Mouse (Mus musculus) layer of hippocampus, adult 2 months (tissue): ENCODE data around the gene Ndufa4l2. TPM values are rescaled to one million over a fixed set of nuclear protein-coding genes. Genes with fewer than 3 reads are reported as not detected.

ENCODE experiments used
- DNase-seq, 2 experiments: peaks; one replicate each; pipeline ENCODE4 v3.0.0; 2022; ENCODE audit warnings: low spot score in 2 of 2
- H3K27ac ChIP-seq: fragments of 200-600 bp; 2 replicates; pipeline ENCODE4 v1.8.1; 2022
- H3K4me3 ChIP-seq: fragments of 200-600 bp; 2 replicates; pipeline ENCODE4 v1.8.1; 2022; ENCODE audit warnings: mild to moderate bottlenecking
- CTCF ChIP-seq: fragments of 200-600 bp; conservative IDR thresholded peaks from 2 replicates; pipeline ENCODE4 v1.8.1; 2022; ENCODE audit warnings: antibody characterized with exemption, mild to moderate bottlenecking, moderate library complexity
- total RNA-seq, 2 experiments: library from RNA; stranded (reverse); gene quantifications; 2 replicates each; pipeline ENCODE4 v1.2.3; 2021

Gene Ndufa4l2
- total RNA-seq, 2 experiments from 2014 or later = 3.5 to 3.7 TPM

DNA sequence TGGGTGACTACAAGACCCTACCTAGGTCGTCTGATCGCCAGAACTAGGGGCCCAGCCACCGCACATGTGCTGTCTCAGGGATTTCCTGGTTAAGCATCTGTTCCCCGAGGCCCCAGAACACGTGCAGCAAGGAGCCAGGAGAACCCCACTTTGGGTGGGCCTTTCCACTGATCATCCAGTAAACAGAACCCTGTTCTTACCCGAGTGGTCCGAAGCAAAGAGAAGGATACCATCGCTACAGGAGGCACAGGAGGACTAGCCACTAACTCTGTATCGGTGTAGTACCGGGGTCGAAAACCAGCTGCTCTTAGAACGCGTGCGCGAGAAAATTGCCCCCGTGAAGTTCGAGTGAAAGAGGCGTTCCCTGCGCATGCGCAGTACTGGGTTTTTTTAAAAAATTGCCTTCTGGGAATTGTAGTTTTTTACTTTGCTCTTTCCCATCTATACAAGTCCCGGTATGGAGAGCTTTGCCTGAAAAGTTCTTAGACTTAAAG is 7.4 kb downstream of the Ndufa4l2 start, which contains the start of gene Shmt2:
Gene Shmt2 (minus strand): TSS at position 357 of the 494 bp plus-strand sequence.
- Histone ChIP-seq H3K4me3 (peak within 1 kb of the TSS; percentile 86), H3K27ac (peak within 1 kb of the TSS; percentile 68)
- no peak for TF ChIP-seq CTCF
- peak; percentile 81 to 85 for DNase-seq

DNA sequence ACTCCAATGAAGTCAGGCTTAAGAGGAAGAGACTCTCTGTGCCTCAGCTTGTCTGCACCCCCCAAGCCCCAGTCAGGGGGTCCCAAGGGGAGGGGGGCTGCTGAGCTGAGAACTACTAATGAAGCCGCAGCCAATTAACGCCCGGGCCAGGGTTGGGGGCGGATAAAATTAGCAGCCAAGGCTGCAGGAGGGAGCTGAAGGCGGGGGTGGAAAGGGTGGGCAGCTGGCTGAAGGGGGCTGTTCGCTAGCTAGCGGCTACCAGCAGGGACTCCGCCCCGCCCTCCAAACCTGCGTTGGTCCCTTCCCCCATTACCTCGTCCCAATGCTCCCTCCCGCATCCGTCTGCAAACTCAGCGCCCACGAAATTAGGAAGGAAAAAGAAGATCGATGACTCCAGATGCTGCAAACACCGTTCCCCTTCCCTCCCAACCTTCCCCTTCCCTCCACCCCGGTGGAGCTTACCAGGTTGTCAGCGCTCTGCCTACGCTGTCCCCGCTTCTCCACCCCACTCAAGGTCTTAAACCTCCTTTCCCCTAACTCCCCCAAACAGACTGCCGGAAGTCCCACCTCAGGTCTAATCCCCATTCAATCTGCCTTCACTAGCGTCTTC is 10.0 kb downstream of the Ndufa4l2 start:
- Histone ChIP-seq H3K27ac (no peak overlapping the region), H3K4me3 (no peak overlapping the region)
- DNase-seq = no peak
- no peak for TF ChIP-seq CTCF

DNA sequence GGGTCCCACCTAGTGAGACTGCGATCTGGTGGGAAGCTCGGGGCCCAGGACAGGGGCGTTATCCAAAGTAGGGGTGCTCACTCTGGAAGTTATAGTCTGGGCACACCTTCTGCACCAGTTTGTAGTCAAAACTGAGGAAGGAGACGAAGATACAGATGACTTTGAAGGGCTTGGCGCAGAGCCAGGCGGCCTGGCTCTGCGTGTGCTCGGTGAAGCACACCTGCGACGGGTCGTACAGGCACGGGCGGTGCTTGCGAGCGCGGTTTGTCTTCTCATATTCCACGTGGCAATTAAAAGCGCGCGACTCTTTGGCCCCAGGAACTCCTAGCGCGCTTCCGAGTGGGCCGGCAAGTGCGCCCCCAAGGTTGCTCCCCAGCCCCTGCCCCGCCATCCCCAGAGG is 11.3 kb downstream of the Ndufa4l2 start:
- DNase-seq = no peak
- TF ChIP-seq CTCF = no peak
- Histone ChIP-seq H3K27ac (no peak overlapping the region), H3K4me3 (no peak overlapping the region; the same call in 1 of the 2 replicates)

DNA sequence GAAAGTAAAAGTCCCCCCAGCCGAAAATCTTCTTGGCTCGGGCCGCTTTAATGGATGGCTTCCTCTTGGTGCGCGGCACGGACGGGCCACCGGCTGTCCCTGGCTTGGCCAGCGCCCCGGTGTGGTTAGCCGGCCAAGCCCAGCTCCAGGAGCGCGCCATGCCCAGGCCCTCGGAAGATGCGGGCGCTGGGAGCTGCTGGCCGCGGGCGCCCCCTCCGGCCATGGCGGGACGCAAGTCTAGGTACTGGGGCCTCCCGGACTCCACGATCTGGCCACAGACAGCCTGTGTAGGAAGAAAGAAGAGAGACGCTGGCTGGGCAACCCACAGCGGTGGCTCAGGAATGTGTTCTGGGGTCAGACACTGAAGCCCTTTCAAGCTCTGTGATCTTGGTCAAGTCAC is 11.9 kb downstream of the Ndufa4l2 start:
- no peak for DNase-seq
- peak; percentile 74 for TF ChIP-seq CTCF
- Histone ChIP-seq H3K27ac (no peak overlapping the region), H3K4me3 (peak overlapping the region; percentile 24; the same call in 1 of the 2 replicates)

DNA sequence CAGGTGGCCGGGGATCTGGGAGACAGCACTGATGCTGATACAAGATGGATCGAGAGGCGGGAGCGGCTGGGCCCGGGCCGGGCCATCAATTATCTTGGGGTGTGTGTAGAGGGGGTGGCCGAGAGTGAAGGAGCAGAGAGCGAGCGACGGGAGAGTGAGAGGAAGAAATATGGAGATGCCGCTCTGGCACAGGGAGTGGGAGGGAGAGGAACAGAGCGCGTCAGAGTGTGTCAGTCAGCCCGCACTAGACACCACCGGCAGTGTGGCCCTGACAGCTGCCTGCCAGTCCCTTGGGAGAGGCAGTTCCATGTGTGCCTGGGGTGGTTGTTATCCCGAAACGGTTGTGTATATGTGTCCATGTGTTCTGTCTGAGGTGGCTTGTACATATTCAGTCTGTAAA is 12.7 kb downstream of the Ndufa4l2 start:
- no peak for TF ChIP-seq CTCF
- Histone ChIP-seq H3K4me3 (no peak overlapping the region), H3K27ac (no peak overlapping the region)
- DNase-seq = peak in 1 of 2 experiments; percentile 39

DNA sequence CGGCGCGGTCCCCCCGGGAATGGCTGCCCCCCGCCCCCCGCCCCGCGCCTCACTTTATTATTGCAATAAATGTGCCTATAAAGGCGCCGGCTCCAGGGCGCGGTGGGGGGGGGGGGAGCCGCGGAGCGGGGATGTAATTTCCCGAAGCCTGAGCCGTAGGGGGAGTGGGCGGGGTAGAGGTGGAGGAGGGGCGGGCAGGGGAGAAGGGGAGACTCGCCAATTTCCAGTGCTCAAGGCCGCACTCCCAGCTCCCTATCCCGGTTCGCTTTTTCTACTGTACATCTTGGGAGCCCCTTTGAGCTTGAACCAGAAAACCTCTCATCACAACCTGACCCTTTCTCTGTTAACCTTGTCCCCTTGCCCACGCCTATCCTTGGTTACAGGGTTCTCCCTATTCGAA is 16.2 kb downstream of the Ndufa4l2 start:
- no peak for TF ChIP-seq CTCF
- Histone ChIP-seq H3K4me3 (no peak overlapping the region), H3K27ac (no peak overlapping the region)
- no peak for DNase-seq

DNA sequence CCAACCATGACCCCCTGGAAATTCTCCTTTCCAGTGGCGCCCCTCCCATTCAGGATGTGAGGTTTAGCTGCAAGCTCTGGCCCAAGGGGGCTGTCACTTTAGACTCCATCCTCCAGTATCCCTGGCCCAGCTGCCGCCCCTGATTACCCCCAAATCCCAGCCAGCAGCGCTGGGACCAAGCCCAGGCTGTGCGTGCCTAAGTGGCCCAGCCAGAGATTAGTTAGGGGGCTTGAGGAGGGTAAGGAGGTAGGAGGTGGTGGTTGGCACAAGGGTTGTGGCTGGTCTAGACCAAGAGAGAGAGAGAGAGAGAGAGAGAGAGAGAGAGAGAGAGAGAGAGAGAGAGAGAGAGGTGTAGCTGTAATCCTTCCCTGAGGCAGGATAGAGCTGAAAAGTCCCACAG is 16.8 kb downstream of the Ndufa4l2 start:
- Histone ChIP-seq H3K27ac (no peak overlapping the region), H3K4me3 (no peak overlapping the region)
- DNase-seq = no peak
- no peak for TF ChIP-seq CTCF

DNA sequence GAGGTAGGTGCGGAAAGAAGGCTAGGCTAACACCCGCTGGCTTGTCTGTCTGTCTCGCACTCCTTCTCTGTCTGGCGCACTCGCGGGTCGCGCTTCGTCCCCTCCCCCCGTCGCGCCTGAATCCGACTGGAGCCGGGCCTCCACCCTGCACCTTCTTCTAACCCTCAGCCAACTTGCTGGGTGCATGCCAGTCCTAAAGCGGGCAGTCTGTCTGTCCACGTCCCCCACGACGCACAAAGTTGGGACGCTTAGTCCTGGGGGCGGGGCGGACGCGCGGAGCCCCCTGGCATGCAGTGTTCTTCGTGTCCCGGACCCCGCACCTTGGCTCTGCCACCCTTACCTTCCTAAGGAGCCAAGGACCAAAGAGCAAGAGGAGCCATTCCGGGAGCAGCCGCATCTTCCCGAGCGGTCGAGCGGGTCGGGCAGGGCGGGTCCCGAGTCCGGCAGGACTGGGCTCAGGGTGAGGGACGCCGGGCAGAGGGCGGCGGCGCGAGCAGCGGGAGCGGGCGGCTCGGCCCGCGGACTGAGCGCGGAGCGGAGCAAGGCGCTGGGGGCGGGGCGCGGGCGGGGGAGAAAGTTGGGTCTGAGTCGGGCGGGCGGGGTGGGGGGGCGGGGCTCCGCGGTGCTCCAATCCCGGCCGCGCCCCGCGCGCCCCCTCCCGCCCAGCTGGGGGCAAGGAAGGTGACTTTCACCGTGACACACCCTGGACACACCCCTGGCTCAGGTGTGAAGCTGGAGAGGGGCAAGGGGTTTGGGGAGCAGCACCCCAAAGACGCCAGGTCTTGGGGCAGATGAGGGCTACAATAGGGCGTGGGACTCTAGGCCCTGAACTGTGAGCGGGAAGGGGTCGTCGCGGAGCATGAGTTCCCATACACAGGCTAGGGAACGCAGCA is 19.5 kb downstream of the Ndufa4l2 start, which contains the start of gene Nxph4:
Gene Nxph4 (minus strand): TSS at position 524 of the 893 bp plus-strand sequence.
- no peak for TF ChIP-seq CTCF
- peak within 1 kb of the TSS; percentile 47 for H3K4me3 ChIP-seq
- DNase-seq = no peak
- H3K27ac ChIP-seq = no peak within 1 kb of the TSS

DNA sequence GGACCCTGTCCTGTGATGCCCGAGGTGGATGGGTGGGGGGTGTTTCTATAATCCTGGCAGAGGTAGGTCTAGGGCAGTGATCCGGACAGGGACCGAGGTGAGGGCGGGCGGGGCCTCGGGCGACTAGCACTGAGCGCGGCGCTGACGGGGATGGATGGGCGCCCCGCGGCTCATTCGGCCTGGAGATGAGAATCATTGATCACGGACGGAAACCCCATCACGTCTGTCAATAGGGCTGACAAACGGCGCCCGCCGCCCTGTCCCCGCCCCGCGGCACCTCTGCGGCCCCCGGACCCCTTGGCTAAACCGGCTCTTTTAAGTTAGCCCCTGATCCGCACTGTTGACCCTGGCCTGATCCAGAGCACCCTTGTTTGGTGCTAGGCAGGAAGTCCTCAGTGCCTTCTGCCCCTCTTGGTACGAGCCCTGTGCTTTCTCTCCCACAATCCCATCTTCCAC is 20.2 kb downstream of the Ndufa4l2 start:
- peak overlapping the region; percentile 47; the same call in 1 of the 2 replicates for H3K4me3 ChIP-seq
- DNase-seq = no peak
- H3K27ac ChIP-seq = no peak overlapping the region
- no peak for TF ChIP-seq CTCF

DNA sequence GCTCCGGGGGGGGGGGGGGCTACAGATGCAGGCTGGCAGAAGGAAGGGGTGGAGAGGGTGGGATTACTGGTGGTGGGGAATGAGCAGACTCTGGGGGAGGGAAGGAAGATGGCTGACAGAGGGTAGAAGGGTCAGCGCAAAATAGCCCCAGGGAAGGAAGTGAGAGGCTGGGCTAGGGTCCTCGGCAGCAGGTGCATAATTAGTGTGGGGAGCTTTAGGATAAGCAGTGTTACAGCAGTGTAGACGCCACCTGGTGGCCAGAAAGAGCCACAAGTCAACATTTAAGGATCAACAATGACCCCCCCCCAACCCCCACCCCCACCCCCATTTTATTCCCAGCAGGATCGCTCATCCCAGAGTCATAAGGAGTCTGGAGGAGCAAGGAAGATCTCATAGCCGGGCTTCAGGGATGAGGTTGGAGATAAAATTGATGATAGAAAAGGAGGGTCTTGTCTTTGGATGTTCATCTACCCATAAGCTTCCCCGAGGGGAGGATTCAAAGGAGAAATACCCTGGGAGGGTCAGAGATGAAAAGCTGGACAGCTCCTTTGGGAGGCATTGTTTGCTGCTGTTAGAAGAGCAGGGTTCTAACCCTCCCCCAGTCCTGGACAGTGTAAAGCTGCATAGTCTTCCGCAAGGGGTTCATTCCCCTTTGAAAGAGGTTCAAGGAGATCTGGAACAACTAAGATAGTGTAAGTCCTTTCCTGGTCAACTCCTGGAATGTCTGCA is 22.0 kb downstream of the Ndufa4l2 start:
- no peak for DNase-seq
- Histone ChIP-seq H3K4me3 (no peak overlapping the region), H3K27ac (no peak overlapping the region)
- peak; percentile 73 for TF ChIP-seq CTCF

DNA sequence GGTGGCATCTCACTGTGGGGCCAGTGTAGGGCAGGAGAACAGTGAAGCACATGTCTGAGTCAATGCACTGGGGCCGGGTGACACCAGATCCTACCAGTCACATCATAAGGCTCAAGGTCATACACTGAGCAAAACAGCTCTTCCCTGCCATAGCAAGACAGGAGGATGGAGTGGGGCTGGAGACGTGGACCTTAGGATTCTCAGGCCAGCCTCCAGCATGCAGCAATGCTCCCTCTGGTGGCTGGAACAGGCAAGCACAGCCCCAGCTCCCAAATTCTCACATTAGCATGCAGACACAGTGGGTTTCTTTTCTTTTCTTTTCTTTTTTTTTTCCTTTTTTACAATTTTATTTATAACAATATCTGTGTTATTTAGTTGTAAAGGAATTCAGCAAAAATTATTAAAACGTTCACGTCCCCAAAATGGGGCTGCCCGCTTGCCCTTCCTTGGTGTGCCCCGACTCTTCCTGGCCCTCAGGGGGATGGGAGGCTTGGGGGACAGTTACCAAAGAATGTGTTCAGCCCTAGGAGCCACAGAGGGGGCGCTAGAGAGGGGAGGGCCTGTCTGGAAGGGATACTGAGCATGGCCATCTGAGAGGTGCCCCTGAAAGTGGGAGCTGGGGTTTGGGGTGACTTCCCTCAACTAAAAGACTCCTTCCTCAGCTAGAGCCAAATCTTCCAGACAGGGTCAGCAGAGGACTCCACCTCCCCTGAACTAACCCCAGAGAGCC is 23.3 kb downstream of the Ndufa4l2 start:
- Histone ChIP-seq H3K4me3 (no peak overlapping the region), H3K27ac (no peak overlapping the region)
- TF ChIP-seq CTCF = peak; percentile 97
- DNase-seq = peak; percentile 78 to 87

DNA sequence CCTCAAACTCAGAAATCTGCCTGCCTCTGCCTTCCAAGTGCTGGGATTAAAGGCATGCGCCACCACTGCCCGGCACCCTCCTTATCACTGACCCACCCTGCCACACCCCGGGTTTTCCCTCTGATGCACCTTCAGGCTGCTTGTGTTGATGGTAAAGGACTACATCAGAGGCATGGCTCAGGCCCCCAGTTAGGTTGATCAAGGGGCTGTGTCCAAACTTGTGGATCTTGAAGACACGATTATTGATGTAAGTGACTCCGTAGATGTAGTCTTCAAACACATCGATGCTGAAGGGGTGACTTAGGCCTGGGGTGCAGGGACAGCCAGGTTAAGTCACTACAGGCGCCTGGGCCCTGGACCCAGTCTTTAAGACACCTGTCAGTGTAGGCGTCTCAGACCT is 26.7 kb downstream of the Ndufa4l2 start:
- no peak for DNase-seq
- no peak for TF ChIP-seq CTCF
- H3K4me3 ChIP-seq = no peak overlapping the region
- H3K27ac ChIP-seq = no peak overlapping the region
